Mouse (Mus musculus) G1E (cell line): ENCODE measurements around the gene Simc1. TPM values are rescaled to one million over a fixed set of nuclear protein-coding genes. Genes with fewer than 3 reads are reported as not detected.

ENCODE experiments used
- ATAC-seq: 2 replicates; pipeline ENCODE4 v1.8.0; 2016; ENCODE audit warnings: mild to moderate bottlenecking; ENCODE audit not compliant: insufficient number of reproducible peaks, poor library complexity, low FRiP score, severe bottlenecking; ENCODE audit errors: extremely low read depth
- DNase-seq: peaks from one replicate; pipeline ENCODE4 v3.0.0; 2012; ENCODE audit warnings: low spot score
- H3K27me3 ChIP-seq: 2 replicates; pipeline ENCODE4 v1.6.1; 2012; ENCODE audit warnings: mild to moderate bottlenecking, low read length, inconsistent platforms; ENCODE audit not compliant: insufficient read depth
- H3K36me3 ChIP-seq: replicated peaks from 2 replicates; pipeline ENCODE3; 2012; ENCODE audit warnings: mild to moderate bottlenecking, inconsistent platforms
- H3K4me1 ChIP-seq: 2 replicates; pipeline ENCODE4 v1.6.1; 2012; ENCODE audit warnings: low read depth, low read length, inconsistent platforms, mixed read lengths; ENCODE audit not compliant: insufficient read depth
- H3K4me3 ChIP-seq: 2 replicates; pipeline ENCODE4 v1.5.1; 2012; ENCODE audit warnings: low read depth, mild to moderate bottlenecking, inconsistent platforms, low read length, moderate library complexity, mixed read lengths
- H3K9me3 ChIP-seq: replicated peaks from 2 replicates; pipeline ENCODE4 v1.6.1; 2012; ENCODE audit warnings: inconsistent platforms
- CTCF ChIP-seq: IDR thresholded peaks from 2 replicates; pipeline ENCODE4 v1.5.1; 2012; ENCODE audit warnings: low read depth, low read length, inconsistent platforms, mixed read lengths
- GATA1 ChIP-seq: IDR thresholded peaks from 2 replicates; pipeline ENCODE4 v1.6.1; 2012; ENCODE audit warnings: borderline replicate concordance, low read length, inconsistent platforms, mixed read lengths
- GATA2 ChIP-seq: IDR thresholded peaks from 2 replicates; pipeline ENCODE4 v1.6.1; 2012; ENCODE audit warnings: low read depth, low read length, inconsistent platforms, borderline replicate concordance
- POLR2AphosphoS5 ChIP-seq: IDR thresholded peaks from 2 replicates; pipeline ENCODE4 v1.6.1; 2012; ENCODE audit warnings: low read depth, low read length, inconsistent platforms; ENCODE audit not compliant: insufficient replicate concordance
- TAL1 ChIP-seq: conservative IDR thresholded peaks from 2 replicates; pipeline ENCODE4 v1.6.1; 2012; ENCODE audit warnings: low read depth, low read length, inconsistent platforms, mixed read lengths
- polyA plus RNA-seq: library from polyadenylated mRNA; stranded (reverse); fragments of >175 nt; gene quantifications from 2 replicates; pipeline ENCODE4 v1.2.3, GENCODE M21; 2012
- total RNA-seq, 2 experiments: library from RNA; stranded (forward) in 1 of 2; stranded (reverse) in 1 of 2; fragments of 200-1000 nt in 1 of 2; fragments of >200 nt in 1 of 2; fragmentation: Nextera tagmentation in 1 of 2; gene quantifications; 2 replicates each; pipeline ENCODE4 v1.2.3; 2014 to 2017

Simc1 gene
- total and polyA plus RNA-seq, 3 experiments = 1.1 to 34.7 (median 5.8) TPM

DNA sequence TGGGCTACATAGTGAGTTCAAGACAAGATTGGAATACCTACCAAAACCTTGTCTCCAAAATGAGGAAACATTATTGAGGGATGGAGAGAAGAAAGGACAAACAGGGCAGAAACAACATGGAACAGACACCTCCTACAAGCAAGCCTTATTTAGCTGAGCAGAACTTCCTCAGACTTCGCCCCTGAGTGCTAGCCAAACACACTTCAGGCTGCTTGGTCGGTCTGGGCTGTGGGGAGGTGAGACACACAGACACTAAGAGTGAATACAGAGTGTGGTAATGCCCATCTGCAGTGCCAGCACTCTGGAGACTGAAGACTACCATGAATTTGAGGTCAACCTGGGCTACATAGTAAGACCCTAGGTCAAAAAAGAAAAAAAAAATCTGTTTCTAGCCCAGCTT is 56.1 kb downstream of the Simc1 start:
- Histone ChIP-seq H3K36me3 (peaks cover 89% of the 10 kb centered on the region), H3K4me3 (no peak overlapping the region), H3K9me3 (no peaks in the 10 kb centered on the region), H3K4me1 (peaks cover 25% of the 10 kb centered on the region), H3K27me3 (no peaks in the 10 kb centered on the region)
- no peak for ATAC-seq
- DNase-seq = no peak
- TF ChIP-seq POLR2AphosphoS5 (no peak), GATA1 (no peak), GATA2 (no peak), TAL1 (no peak), CTCF (no peak)

DNA sequence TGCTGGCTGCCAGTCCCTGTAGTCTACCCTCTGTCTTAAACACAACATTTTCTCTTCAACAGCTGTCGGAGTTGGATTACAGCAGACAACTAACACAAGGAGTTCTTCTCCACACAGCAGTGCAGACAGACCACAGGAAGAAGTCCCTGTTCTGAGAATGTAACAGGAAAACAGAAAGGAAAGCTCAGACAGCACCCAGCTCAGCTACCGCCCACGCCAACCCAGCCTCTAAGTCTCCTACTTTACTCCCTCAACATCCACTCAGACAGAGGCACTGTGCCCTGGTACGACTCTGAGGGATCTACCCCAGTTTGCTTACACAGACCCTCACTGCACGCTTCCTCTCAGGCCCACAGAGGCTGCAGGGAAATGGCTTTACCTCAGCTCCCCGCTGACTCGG is 57.0 kb downstream of the Simc1 start:
- no peaks in the 10 kb centered on the region for H3K27me3 ChIP-seq
- H3K4me3 ChIP-seq = no peak overlapping the region
- TF ChIP-seq GATA1 = no peak
- no peak for TF ChIP-seq GATA2
- no peak for TF ChIP-seq TAL1
- TF ChIP-seq POLR2AphosphoS5 = no peak
- no peak for TF ChIP-seq CTCF
- peaks cover 31% of the 10 kb centered on the region for H3K4me1 ChIP-seq
- H3K9me3 ChIP-seq = no peaks in the 10 kb centered on the region
- H3K36me3 ChIP-seq = peaks cover 82% of the 10 kb centered on the region
- no peak for ATAC-seq
- DNase-seq = no peak

DNA sequence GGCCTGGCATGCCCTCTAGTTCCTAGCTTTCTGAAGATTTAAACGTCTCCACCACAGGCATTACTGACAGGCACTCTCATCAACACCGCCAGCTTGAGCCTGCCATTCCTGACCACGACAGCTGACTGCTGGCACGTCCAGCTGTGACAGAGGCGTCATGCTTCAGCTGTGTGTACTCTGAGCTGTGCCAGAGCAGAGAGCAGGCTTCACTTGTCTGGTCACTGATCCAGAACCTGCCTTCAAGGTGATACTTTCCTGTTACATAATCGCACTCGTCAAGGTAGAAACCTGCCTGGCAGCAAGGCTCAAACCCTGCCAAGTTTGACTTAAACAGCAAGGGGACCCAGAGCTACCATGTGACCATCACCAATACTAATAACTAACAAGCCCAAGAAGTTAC is 59.0 kb downstream of the Simc1 start:
- H3K4me1 ChIP-seq = peaks cover 38% of the 10 kb centered on the region
- peaks cover 63% of the 10 kb centered on the region for H3K36me3 ChIP-seq
- H3K4me3 ChIP-seq = no peak overlapping the region

DNA sequence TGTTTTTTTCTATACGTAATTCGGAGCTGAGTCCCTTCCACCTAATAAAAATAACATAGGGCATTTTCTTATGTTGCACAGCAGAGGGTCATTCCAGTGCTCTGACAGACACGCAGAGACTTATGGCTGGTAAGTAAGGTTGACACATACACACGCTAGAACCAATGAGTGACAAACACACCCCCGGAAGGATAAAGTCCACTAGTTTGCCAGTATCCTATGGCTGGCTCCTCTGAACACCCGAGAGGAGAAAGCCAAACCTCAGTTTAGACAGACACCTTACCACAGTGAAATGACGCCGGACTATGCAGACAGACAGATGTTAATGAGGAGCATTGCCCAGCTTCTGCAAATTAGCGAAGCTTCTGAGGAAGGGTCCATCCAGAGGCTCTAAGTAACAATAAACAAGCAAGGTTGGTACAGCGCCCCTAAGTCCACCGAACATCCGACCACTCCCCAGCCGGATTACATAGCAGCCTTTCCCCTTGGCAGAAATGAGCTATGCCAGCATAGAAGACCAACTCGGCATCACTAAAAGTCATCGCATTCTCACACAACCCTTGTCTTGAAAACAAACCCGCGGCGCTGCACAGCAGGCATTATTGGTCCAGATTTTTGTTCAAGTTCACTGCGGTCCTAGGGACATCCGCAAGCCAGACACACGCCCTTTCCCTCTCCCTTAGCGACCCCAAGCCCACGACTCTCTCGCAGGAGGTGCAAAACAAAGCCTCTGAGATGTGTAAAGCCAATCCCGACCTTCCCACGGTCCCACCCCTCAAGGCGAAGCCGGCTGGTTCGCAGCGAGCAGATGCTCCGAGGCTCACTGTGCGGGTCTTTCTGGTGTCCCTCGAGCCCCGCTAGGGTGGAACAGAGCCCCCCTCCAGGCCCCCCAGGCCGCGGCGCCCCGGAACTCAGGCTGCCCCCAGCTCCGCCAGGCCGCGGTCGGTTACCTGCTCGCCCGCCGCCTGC is 60.9 kb downstream of the Simc1 start:
- DNase-seq (no peak), ATAC-seq (no peak)
- Histone ChIP-seq H3K27me3 (no peaks in the 10 kb centered on the region), H3K4me3 (peak overlapping the region; percentile 86), H3K36me3 (peaks cover 44% of the 10 kb centered on the region), H3K4me1 (peaks cover 39% of the 10 kb centered on the region), H3K9me3 (no peaks in the 10 kb centered on the region)
- TF ChIP-seq CTCF = no peak
- no peak for TF ChIP-seq TAL1
- no peak for TF ChIP-seq GATA1
- TF ChIP-seq GATA2 = no peak

More for the DNA sequence above, 59.0 kb downstream of the Simc1 start:
- H3K27me3 ChIP-seq = no peaks in the 10 kb centered on the region
- no peak for TF ChIP-seq POLR2AphosphoS5
- TF ChIP-seq GATA2 = no peak
- no peak for TF ChIP-seq CTCF
- TF ChIP-seq GATA1 = no peak
- no peak for TF ChIP-seq TAL1
- DNase-seq = no peak
- no peak for ATAC-seq
- H3K9me3 ChIP-seq = no peaks in the 10 kb centered on the region

DNA sequence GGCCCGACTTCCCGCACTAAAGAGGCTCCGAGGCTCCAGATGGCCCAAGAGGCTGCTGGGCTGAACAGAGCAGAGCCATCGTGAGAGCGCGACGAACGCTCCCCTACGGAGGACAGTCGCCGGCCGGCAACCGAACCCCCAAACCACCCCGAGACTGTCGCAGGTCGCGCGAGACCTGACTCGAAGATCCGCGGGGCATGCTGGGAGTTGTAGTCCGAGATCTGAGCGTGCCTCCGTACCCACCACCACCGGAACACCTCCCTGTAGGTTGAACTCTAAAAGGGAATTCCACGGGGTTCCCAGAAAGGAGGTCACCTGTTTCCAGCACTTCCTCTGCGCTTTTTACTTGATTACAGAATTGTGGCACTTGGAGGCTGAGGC is 61.6 kb downstream of the Simc1 start, which contains the start of gene 4833439L19Rik:
Gene 4833439L19Rik, minus strand, starts transcription at position 235 of the 381 bp plus-strand sequence.
- Histone ChIP-seq H3K36me3 (peaks cover 38% of the 10 kb centered on the region), H3K4me1 (peaks cover 39% of the 10 kb centered on the region), H3K4me3 (peak within 1 kb of the TSS; percentile 86), H3K27me3 (no peaks in the 10 kb centered on the region), H3K9me3 (no peaks in the 10 kb centered on the region)
- peak; percentile 91 for DNase-seq
- peak; percentile 94 for ATAC-seq
- TF ChIP-seq POLR2AphosphoS5 = no peak
- TF ChIP-seq GATA1 = no peak
- TF ChIP-seq CTCF = no peak
- TF ChIP-seq TAL1 = no peak
- TF ChIP-seq GATA2 = no peak

DNA sequence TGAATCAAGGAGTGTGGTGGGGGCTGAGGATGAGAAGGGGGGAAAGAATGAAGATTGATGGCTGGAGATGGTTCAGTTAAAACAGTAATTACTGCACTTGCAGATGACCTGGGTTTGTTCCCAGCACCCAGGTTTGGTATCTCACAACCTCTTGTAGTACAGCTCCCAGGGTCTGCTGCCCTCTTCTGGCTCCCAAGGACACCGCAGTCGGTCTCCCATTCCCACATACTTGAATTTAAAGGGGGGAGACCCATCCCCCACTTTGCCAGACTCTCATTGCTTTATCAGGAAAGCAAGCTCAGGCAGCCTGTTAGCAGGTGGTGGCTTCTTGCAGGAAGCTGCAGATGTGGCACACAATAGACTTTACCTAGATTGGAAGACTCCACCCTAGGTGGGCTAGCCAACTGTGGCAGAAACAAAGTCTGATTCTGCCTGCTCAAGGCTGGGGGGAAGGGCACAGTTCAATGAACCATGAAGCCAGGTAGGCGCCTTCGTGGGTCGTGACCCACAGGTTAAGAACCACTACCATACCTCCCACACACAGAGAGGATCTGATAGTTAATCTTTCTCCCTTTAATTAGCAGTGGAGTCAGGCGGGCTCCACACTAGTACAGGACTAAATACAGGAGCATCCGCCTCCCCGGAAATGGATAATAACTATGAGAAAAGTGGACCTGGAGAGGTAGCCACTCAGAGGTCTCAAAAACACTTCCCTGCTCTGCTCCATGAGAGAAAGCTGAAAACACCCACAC is 62.2 kb downstream of the Simc1 start:
- Histone ChIP-seq H3K4me1 (peaks cover 37% of the 10 kb centered on the region), H3K27me3 (no peaks in the 10 kb centered on the region), H3K9me3 (no peaks in the 10 kb centered on the region), H3K4me3 (peak overlapping the region; percentile 86), H3K36me3 (peaks cover 32% of the 10 kb centered on the region)
- TF ChIP-seq GATA2 (no peak), TAL1 (no peak), CTCF (0 out of 2 replicates have a peak, but pooled peaks have one; percentile 21)
- ATAC-seq (peak; percentile 46), DNase-seq (no peak)
